Mouse (Mus musculus): ENCODE results near the gene Ces2h. TPM values are rescaled to one million over a fixed set of nuclear protein-coding genes. Genes with fewer than 3 reads are reported as not detected.

The Ces2h gene
- total RNA-seq, 4 experiments from 2014 or later: not detected

Other genes with a start within 250 kb of the Ces2h start
- gene Ces2b, start 169.3 kb upstream of the Ces2h start, total RNA-seq (2022): under 1 TPM; 0.10 to 0.70 (median 0.42) TPM
- not detected for gene Ces2c, start 153.8 kb upstream of the Ces2h start, total RNA-seq (2022)
- 1 to 10 TPM; 2.1 to 6.6 (median 4.9) TPM for gene Ces2e, start 74.6 kb upstream of the Ces2h start, total RNA-seq (2022)
- gene Ces2f, start 53.5 kb upstream of the Ces2h start, total RNA-seq (2022): not detected
- gene Ces2g, start 39.1 kb upstream of the Ces2h start, total RNA-seq (2022): 1 to 10 TPM; 2.7 to 3.9 (median 3.4) TPM
- gene Ces3a, start 47.7 kb downstream of the Ces2h start, total RNA-seq (2022): 1 to 10 TPM in 1 of 4 experiments, not detected in 3; 1.6 TPM
- under 1 TPM in 1 of 4 experiments, not detected in 3; 0.73 TPM for gene Ces3b, start 82.9 kb downstream of the Ces2h start, total RNA-seq (2022)
- under 1 TPM in 2 of 4 experiments, not detected in 2; 0.16 to 0.24 TPM for gene Ces4a, start 130.9 kb downstream of the Ces2h start, total RNA-seq (2022)
- gene Cbfb, start 169.8 kb downstream of the Ces2h start, total RNA-seq (2022): 100 to 1,000 TPM in 2 of 4 experiments, 10 to 100 TPM in 2; 71.5 to 127 (median 93.2) TPM
- gene D230025D16Rik, start 224.3 kb downstream of the Ces2h start, total RNA-seq (2022): 10 to 100 TPM; 25.0 to 31.8 (median 28.4) TPM